Mouse (Mus musculus) urinary bladder, postnatal 10 days (tissue): Measurements from ENCODE around the gene Il12a.
"Not testable (repeated sequence)": the region's sequence is repeated elsewhere in the genome, so short reads cannot be mapped to it uniquely, and the experiment has no call there.

Source experiments
- DNase-seq: peaks from one replicate; pipeline ENCODE4 v3.0.0; 2022; ENCODE audit warnings: low spot score

The Il12a gene

GRCm38 (mm10) chr3:68742718-68743471 lies 52.5 kb downstream of the Il12a start:
- DNase-seq, result no peak

GRCm38 (mm10) chr3:68743472-68743732 lies 53.0 kb downstream of the Il12a start:
- no peak for DNase-seq

GRCm38 (mm10) chr3:68744162-68744561 lies 53.7 kb downstream of the Il12a start:
- DNase-seq, result no peak

- DNase-seq, result no peak
Measured at GRCm38 (mm10) chr3:68745033-68745432, 54.6 kb downstream of the Il12a start.

GRCm38 (mm10) chr3:68746282-68746681 lies 55.8 kb downstream of the Il12a start:
- not testable (repeated sequence) for DNase-seq
